Mouse (Mus musculus): Measurements from ENCODE around the gene Fancb. TPM values are rescaled to one million over a fixed set of nuclear protein-coding genes. Genes with fewer than 3 reads are reported as not detected.

Gene Fancb
- polyA plus RNA-seq, 1 experiment from 2014 or later, result 6.1 TPM

DNA sequence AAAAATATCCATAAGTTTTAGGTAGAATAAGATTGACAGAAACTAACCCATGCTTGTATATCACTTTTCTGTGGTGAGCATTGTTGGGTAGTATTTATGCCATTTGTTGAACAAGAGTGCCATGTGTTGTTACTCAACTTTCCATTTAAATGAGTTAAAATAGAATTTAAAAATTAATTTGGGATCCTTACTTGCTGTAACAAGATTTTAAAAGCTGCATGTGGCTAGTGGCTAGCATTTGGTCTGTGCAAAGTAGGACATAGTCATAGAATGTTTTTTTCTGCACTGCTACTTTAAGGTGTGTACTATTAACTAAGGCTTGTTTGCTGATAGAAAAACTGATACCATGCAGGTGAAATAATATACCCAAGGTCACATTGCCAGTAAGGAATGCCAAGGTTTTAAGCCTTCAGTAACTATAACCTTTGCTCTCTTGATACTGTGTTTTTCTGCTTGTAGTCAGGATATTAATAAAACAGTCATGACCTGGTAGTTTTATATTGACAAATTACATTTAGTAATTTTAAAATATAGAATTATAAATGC lies 24.5 kb downstream of the Fancb start, which contains the start of gene Gm17604:
Gene Gm17604, minus strand, starts transcription at position 51 of the 546 bp plus-strand sequence.
- Histone ChIP-seq H3K4me1 (ENCODE audit: control insufficient read depth, insufficient read depth, low read length) (no peaks in the 10 kb centered on the region), H3K27me3 (replicated peaks; ENCODE audit: control insufficient read depth, insufficient read depth, low read length) (no peaks in the 10 kb centered on the region), H3K27ac (ENCODE audit: low read depth, low read length) (no peak within 1 kb of the TSS), H3K4me2 (ENCODE audit: low read length) (no peak within 1 kb of the TSS), H3K9me3 (replicated peaks; ENCODE audit: control insufficient read depth, low read length) (no peaks in the 10 kb centered on the region), H3K9ac (ENCODE audit: low read length) (no peak within 1 kb of the TSS), H3K4me3 (ENCODE audit: low read depth, low read length) (no peak within 1 kb of the TSS), H3K36me3 (ENCODE audit: control insufficient read depth, insufficient read depth, low read length) (no peaks in the 10 kb centered on the region)
- ATAC-seq (no peak), DNase-seq (ENCODE audit: low spot score) (no peak)

Other genes starting within 250 kb of the Fancb start
- 16.6 and 19.7 TPM in 2 replicates for gene Mospd2, start 217 bp upstream of the Fancb start, polyA plus RNA-seq (2014; fragmentation: Nextera tagmentation; extraction: Ambion mirVana)
- gene Gm17604, start 24.2 kb downstream of the Fancb start, polyA plus RNA-seq (2014; fragmentation: Nextera tagmentation; extraction: Ambion mirVana), result not detected in 2 replicates